Mouse (Mus musculus): Measurements from ENCODE around the gene Lrfn3. TPM values are rescaled to one million over a fixed set of nuclear protein-coding genes. Genes with fewer than 3 reads are reported as not detected.

Gene Lrfn3
- total and polyA plus RNA-seq, 3 experiments: 0.08 TPM; not detected in 2

DNA sequence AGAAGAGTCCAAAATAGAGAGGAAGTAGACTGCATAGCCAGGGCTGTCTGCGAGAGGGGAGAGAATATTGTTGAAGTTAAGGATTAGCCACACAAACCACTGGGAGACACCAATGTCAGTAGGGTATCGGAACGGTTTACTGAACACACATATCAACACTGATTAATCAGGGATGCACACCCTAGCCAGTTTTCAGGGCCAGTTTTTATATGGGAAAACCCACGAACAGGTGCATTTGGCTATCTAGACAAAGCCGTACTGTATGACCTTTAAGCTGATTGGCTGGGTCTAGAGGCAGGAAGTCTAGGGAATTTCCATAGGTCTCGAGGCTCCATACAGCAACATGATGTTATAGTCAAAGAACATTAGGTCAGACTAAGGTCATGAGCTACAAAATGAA, 39.7 kb downstream of the Lrfn3 start:
- Histone ChIP-seq H3K36me3 (replicated peaks in 1 of 2; ENCODE audit: control insufficient read depth in 1 of 2, insufficient read depth in 1 of 2, low read length in 1 of 2) (peaks cover 0 to 30% of the 10 kb centered on the region in 2 experiments), H3K27ac (ENCODE audit: insufficient read depth, low read depth) (peak overlapping the region; percentile 71), H3K27me3 (replicated peaks) (peaks cover 8% of the 10 kb centered on the region), H3K79me2 (replicated peaks; ENCODE audit: control insufficient read depth, extremely low read depth, insufficient read depth, poor library complexity, severe bottlenecking) (no peaks in the 10 kb centered on the region), H3K4me3 (replicated peaks in 1 of 3; ENCODE audit: low read depth in 2 of 3, low read length in 2 of 3, poor library complexity in 1 of 3) (peak overlapping the region; percentile 62 to 91 (median 64)), H3K4me1 (ENCODE audit: control insufficient read depth in 1 of 2, insufficient read depth in 2 of 2) (peaks cover 13 to 40% of the 10 kb centered on the region in 2 experiments), H3K9me3 (replicated peaks; ENCODE audit: low read length) (peaks cover 11% of the 10 kb centered on the region), H3K9ac (ENCODE audit: insufficient read depth, low read depth) (peak overlapping the region; percentile 89), H3K4me2 (ENCODE audit: insufficient read depth, low read depth, poor library complexity, severe bottlenecking) (peak overlapping the region; percentile 83)
- TF ChIP-seq EP300 (IDR thresholded peaks at IDR 0.05; ENCODE audit: low read length): no peak
- 0 out of 2 replicates have a peak, but pooled peaks have one; percentile 52 for TF ChIP-seq ELF1 (IDR thresholded peaks at IDR 0.05; ENCODE audit: low read depth, low read length)
- no peak for TF ChIP-seq NRF1 (IDR thresholded peaks at IDR 0.05; ENCODE audit: low read depth, low read length)
- TF ChIP-seq USF1 (IDR thresholded peaks at IDR 0.05; ENCODE audit: low read depth, low read length): no peak
- TF ChIP-seq SIN3A (IDR thresholded peaks at IDR 0.05; ENCODE audit: low read length): no peak
- TF ChIP-seq ZC3H11A (IDR thresholded peaks at IDR 0.05; ENCODE audit: low read depth, low read length): no peak
- no peak for TF ChIP-seq GABPA (IDR thresholded peaks at IDR 0.05; ENCODE audit: insufficient replicate concordance, low read depth, low read length)
- TF ChIP-seq TBP (conservative IDR thresholded peaks at IDR 0.05; ENCODE audit: low read depth, low read length): peak; percentile 61; the same call in 1 of the 2 replicates
- TF ChIP-seq RCOR1 (conservative IDR thresholded peaks at IDR 0.05; ENCODE audit: low read depth, low read length): 0 out of 2 replicates have a peak, but pooled peaks have one; percentile 24
- no peak for TF ChIP-seq RAD21 (IDR thresholded peaks at IDR 0.05; ENCODE audit: low read depth, low read length)
- no peak for TF ChIP-seq ZMIZ1 (IDR thresholded peaks at IDR 0.05; ENCODE audit: low read depth, low read length)
- no peak; the same call in 1 of the 2 replicates for TF ChIP-seq MXI1 (IDR thresholded peaks at IDR 0.05; ENCODE audit: low read depth, low read length)
- no peak for TF ChIP-seq UBTF (IDR thresholded peaks at IDR 0.05; ENCODE audit: low read depth, low read length)
- no peak for TF ChIP-seq CHD1 (IDR thresholded peaks at IDR 0.05; ENCODE audit: low read depth, low read length)
- DNase-seq (ENCODE audit: extremely low read depth): peak; percentile 65
- dilution Hi-C loops (cut with MboI; ENCODE audit: extremely low pct_ligation_motif_present, extremely low pct_unique_long_range_greater_than_20kb, low sequenced_read_pairs) (no loop called here), in situ Hi-C loops (cut with MboI; ENCODE audit: low pct_ligation_motif_present, low pct_unique_long_range_greater_than_20kb, low sequenced_read_pairs) (no loop called here)

GRCm38 (mm10) chr7:30322285-30322667, 40.3 kb downstream of the Lrfn3 start:
- peaks cover 11% of the 10 kb centered on the region for H3K9me3 ChIP-seq (replicated peaks; ENCODE audit: low read length)
- peaks cover 12 to 38% of the 10 kb centered on the region in 2 experiments for H3K4me1 ChIP-seq (ENCODE audit: control insufficient read depth in 1 of 2, insufficient read depth in 2 of 2)
- peak overlapping the region; percentile 71 for H3K27ac ChIP-seq (ENCODE audit: insufficient read depth, low read depth)
- H3K4me3 ChIP-seq (replicated peaks in 1 of 3; ENCODE audit: low read depth in 2 of 3, low read length in 2 of 3, poor library complexity in 1 of 3): peak overlapping the region; percentile 64 to 91 (median 70)
- H3K4me2 ChIP-seq (ENCODE audit: insufficient read depth, low read depth, poor library complexity, severe bottlenecking): peak overlapping the region; percentile 83
- dilution Hi-C loops (cut with MboI; ENCODE audit: extremely low pct_ligation_motif_present, extremely low pct_unique_long_range_greater_than_20kb, low sequenced_read_pairs) (no loop called here), in situ Hi-C loops (cut with MboI; ENCODE audit: low pct_ligation_motif_present, low pct_unique_long_range_greater_than_20kb, low sequenced_read_pairs) (no loop called here)
- H3K79me2 ChIP-seq (replicated peaks; ENCODE audit: control insufficient read depth, extremely low read depth, insufficient read depth, poor library complexity, severe bottlenecking): no peaks in the 10 kb centered on the region
- peaks cover under 1 to 36% of the 10 kb centered on the region in 2 experiments for H3K36me3 ChIP-seq (replicated peaks in 1 of 2; ENCODE audit: control insufficient read depth in 1 of 2, insufficient read depth in 1 of 2, low read length in 1 of 2)
- peak; percentile 97 for DNase-seq (ENCODE audit: extremely low read depth)
- H3K27me3 ChIP-seq (replicated peaks): peaks cover 3% of the 10 kb centered on the region
- peak overlapping the region; percentile 89 for H3K9ac ChIP-seq (ENCODE audit: insufficient read depth, low read depth)
- TF ChIP-seq CHD2 (IDR thresholded peaks at IDR 0.05; ENCODE audit: low read length) (peak; percentile 82), ZKSCAN1 (IDR thresholded peaks at IDR 0.05; ENCODE audit: borderline replicate concordance, low read depth, low read length) (no peak), SIN3A (IDR thresholded peaks at IDR 0.05; ENCODE audit: low read length) (peak; percentile 82), USF2 (conservative IDR thresholded peaks at IDR 0.05; ENCODE audit: low read depth, low read length) (no peak), ZC3H11A (IDR thresholded peaks at IDR 0.05; ENCODE audit: low read depth, low read length) (no peak), MAZ (IDR thresholded peaks at IDR 0.05; ENCODE audit: low read depth, low read length) (no peak), CTCF (conservative IDR thresholded peaks at IDR 0.05 in 1 of 2, IDR thresholded peaks at IDR 0.05 in 1 of 2; ENCODE audit: low read depth in 2 of 2, low read length in 2 of 2) (no peak), MAX (IDR thresholded peaks at IDR 0.05; ENCODE audit: low read length) (peak; percentile 38; the same call in 1 of the 2 replicates), HCFC1 (IDR thresholded peaks at IDR 0.05; ENCODE audit: low read depth, low read length) (peak; percentile 79), RCOR1 (conservative IDR thresholded peaks at IDR 0.05; ENCODE audit: low read depth, low read length) (no peak), GABPA (IDR thresholded peaks at IDR 0.05; ENCODE audit: insufficient replicate concordance, low read depth, low read length) (no peak), SMC3 (IDR thresholded peaks at IDR 0.05; ENCODE audit: low read depth, low read length) (no peak), MAFK (IDR thresholded peaks at IDR 0.05; ENCODE audit: insufficient replicate concordance, low read length) (no peak), PAX5 (IDR thresholded peaks at IDR 0.05; ENCODE audit: low read length) (no peak), RAD21 (IDR thresholded peaks at IDR 0.05; ENCODE audit: low read depth, low read length) (no peak), EP300 (IDR thresholded peaks at IDR 0.05; ENCODE audit: low read length) (no peak), KAT2A (IDR thresholded peaks at IDR 0.05; ENCODE audit: insufficient replicate concordance, low read length) (peak; percentile 64; the same call in 1 of the 2 replicates), MXI1 (IDR thresholded peaks at IDR 0.05; ENCODE audit: low read depth, low read length) (no peak; the same call in 1 of the 2 replicates), TBP (conservative IDR thresholded peaks at IDR 0.05; ENCODE audit: low read depth, low read length) (peak; percentile 89), JUND (conservative IDR thresholded peaks at IDR 0.05; ENCODE audit: low read depth, low read length) (no peak), USF1 (IDR thresholded peaks at IDR 0.05; ENCODE audit: low read depth, low read length) (no peak), TCF12 (IDR thresholded peaks at IDR 0.05; ENCODE audit: low read depth, low read length) (peak; percentile 75), ZMIZ1 (IDR thresholded peaks at IDR 0.05; ENCODE audit: low read depth, low read length) (peak; percentile 78), BHLHE40 (IDR thresholded peaks at IDR 0.05; ENCODE audit: low read depth, low read length) (peak; percentile 36; the same call in 1 of the 2 replicates), POLR2AphosphoS2 (IDR thresholded peaks at IDR 0.05; ENCODE audit: low read depth, low read length) (peak; percentile 82; the same call in 1 of the 2 replicates), UBTF (IDR thresholded peaks at IDR 0.05; ENCODE audit: low read depth, low read length) (0 out of 2 replicates have a peak, but pooled peaks have one; percentile 6), E2F4 (IDR thresholded peaks at IDR 0.05; ENCODE audit: insufficient replicate concordance, low read depth, low read length) (no peak)

Measured in CH12.LX (cell line).